Mouse (Mus musculus): ENCODE results near the gene Mroh9.

- TF ChIP-seq CTCF (IDR thresholded peaks at IDR 0.05; ENCODE audit: extremely low read depth, insufficient read depth, low read length) (no peak), POLR2A (IDR thresholded peaks at IDR 0.05; ENCODE audit: extremely low read depth, insufficient read depth, low read length) (no peak)
Measured at GRCm38 (mm10) chr1:163129129-163129900, 43.8 kb upstream of the Mroh9 start.

Measured in cortical plate, adult 2 months (tissue).